Mouse (Mus musculus): Measurements from ENCODE around the gene Gm45713.
"Not testable (repeated sequence)": the region's sequence is repeated elsewhere in the genome, so short reads cannot be mapped to it uniquely, and the experiment has no call there.

Gm45713 gene

GRCm38 (mm10) chr7:45135993-45136567, at the start of gene Gm45713, which contains the start of gene Flt3l:
Gene Gm45713 (minus strand): TSS chr7:45136231.
Gene Flt3l (minus strand): TSS chr7:45136432.
- DNase-seq, result peak; percentile 94

- DNase-seq, result no peak
These were observed 47.6 kb upstream of the Gm45713 start for GRCm38 (mm10) chr7:45183672-45184071.

- DNase-seq, result peak; percentile 41
These were observed 46.6 kb upstream of the Gm45713 start for GRCm38 (mm10) chr7:45182606-45183005.

GRCm38 (mm10) chr7:45182199-45182601, 46.2 kb upstream of the Gm45713 start:
- peak; percentile 93 for DNase-seq

- no peak for DNase-seq
These were observed 45.5 kb upstream of the Gm45713 start for GRCm38 (mm10) chr7:45181540-45181939.

GRCm38 (mm10) chr7:45180896-45181477, 45.0 kb upstream of the Gm45713 start, which contains the start of gene Pth2:
Gene Pth2 (plus strand): TSS chr7:45180995.
- DNase-seq, result no peak

- no peak for DNase-seq
These were observed 43.4 kb upstream of the Gm45713 start, which contains the start of gene Gfy for GRCm38 (mm10) chr7:45179469-45179868. Gene Gfy (minus strand): TSS chr7:45179569.

- no peak for DNase-seq
These were observed 42.5 kb upstream of the Gm45713 start for GRCm38 (mm10) chr7:45178550-45178949.

- DNase-seq, result no peak
These were observed 40.3 kb upstream of the Gm45713 start for GRCm38 (mm10) chr7:45176356-45176755.

GRCm38 (mm10) chr7:45175929-45176328, 39.9 kb upstream of the Gm45713 start:
- no peak for DNase-seq

- no peak for DNase-seq
These were observed 39.4 kb upstream of the Gm45713 start for GRCm38 (mm10) chr7:45175398-45175797.

- no peak for DNase-seq
These were observed 38.7 kb upstream of the Gm45713 start for GRCm38 (mm10) chr7:45174567-45175280.

GRCm38 (mm10) chr7:45173772-45174171, 37.7 kb upstream of the Gm45713 start:
- not testable (repeated sequence) for DNase-seq

GRCm38 (mm10) chr7:45172974-45173373, 36.9 kb upstream of the Gm45713 start:
- no peak for DNase-seq

GRCm38 (mm10) chr7:45169495-45169894, 33.5 kb upstream of the Gm45713 start:
- DNase-seq, result no peak

GRCm38 (mm10) chr7:45168656-45169055, 32.6 kb upstream of the Gm45713 start:
- no peak for DNase-seq

- no peak for DNase-seq
These were observed 31.9 kb upstream of the Gm45713 start for GRCm38 (mm10) chr7:45167761-45168445.

- no peak for DNase-seq
These were observed 30.9 kb upstream of the Gm45713 start for GRCm38 (mm10) chr7:45166950-45167401.

GRCm38 (mm10) chr7:45165701-45166100, 29.7 kb upstream of the Gm45713 start:
- no peak for DNase-seq

GRCm38 (mm10) chr7:45164833-45165232, 28.8 kb upstream of the Gm45713 start:
- no peak for DNase-seq

GRCm38 (mm10) chr7:45163735-45164490, 27.9 kb upstream of the Gm45713 start, which contains the start of gene Slc17a7:
Gene Slc17a7 (plus strand): TSS chr7:45163949.
- peak; percentile 60 for DNase-seq

GRCm38 (mm10) chr7:45162996-45163615, 27.1 kb upstream of the Gm45713 start:
- DNase-seq, result no peak

Measured in kidney, postnatal 14 days (tissue).